Mouse (Mus musculus) urinary bladder, postnatal 14 days (tissue): ENCODE data around the gene Stx8.

Source experiments
- DNase-seq: peaks from one replicate; pipeline ENCODE4 v3.0.0; 2021; ENCODE audit warnings: low spot score

Stx8 gene

DNA sequence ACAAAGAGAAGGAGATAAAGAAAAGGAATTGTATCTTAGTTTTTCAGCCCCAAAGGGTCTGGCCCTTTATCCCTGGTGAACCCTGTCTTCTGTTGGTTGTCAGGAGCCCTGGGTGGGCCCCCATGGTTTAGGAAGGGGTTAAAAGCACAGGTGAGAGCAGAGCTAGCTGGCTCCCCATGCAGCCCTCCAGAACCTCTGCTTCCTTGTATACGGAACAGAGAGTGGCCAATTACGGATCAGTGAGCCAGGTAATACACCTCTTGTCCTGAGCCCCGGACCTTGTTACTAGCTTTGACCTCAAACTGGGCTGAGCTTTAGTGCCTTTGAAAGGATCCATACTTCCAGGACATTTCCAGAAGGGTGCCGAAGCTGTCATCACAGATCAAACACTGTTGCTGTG, 234.5 kb downstream of the Stx8 start:
- no peak for DNase-seq

GRCm38 (mm10) chr11:68201063-68201462, 235.1 kb downstream of the Stx8 start:
- DNase-seq, result no peak

- DNase-seq, result no peak
Observed at GRCm38 (mm10) chr11:68201811-68202459, 235.9 kb downstream of the Stx8 start.

DNA sequence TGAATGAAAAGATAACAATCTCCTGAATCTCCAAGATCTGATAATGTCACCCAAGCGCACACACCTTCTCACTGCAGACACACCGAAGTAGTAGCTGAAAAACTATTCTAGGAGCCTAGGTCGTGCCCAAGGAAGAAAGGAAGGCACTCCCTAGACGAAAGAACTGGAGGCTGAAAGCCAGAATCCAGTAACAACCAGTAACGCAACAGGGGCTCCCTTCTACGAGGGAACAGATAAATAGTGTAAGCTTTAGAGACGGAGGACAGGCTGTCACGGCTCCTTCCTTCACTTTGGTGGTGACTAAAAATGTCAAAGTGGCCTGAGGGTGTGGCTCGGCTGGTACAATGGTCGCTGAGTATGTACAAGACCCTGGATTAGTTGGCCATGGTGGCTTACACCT, 236.6 kb downstream of the Stx8 start:
- no peak for DNase-seq

DNA sequence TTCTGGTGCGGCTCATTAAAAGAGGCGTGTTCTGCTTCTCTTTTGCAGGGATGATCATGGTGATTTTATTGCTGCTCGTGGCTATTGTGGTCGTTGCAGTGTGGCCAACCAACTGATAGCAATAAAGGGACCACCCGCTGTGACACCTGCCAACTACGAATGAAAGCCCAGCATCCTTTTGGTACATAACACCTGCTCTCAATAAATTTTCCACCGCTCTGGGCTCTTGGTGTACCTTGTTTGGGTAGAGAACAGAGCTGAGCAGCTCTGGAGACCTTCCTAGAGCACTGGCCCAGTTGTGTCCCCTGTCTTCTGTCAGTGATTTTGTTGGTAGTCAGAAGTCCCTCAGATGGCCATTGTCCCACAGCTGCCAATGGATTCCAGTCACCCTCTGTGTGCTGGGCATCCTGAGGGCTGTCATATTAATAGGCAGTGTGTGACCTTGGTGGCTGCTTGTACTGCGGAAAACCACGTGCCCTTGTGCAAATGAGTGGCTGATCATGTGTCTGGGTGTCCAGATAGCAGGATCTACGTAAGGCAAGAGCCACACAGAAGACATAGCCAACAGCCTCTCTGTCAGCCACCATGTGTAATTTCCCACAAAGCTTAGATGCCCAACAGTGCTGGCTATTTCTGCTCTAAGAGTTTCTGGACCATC, 237.8 kb downstream of the Stx8 start:
- no peak for DNase-seq

DNA sequence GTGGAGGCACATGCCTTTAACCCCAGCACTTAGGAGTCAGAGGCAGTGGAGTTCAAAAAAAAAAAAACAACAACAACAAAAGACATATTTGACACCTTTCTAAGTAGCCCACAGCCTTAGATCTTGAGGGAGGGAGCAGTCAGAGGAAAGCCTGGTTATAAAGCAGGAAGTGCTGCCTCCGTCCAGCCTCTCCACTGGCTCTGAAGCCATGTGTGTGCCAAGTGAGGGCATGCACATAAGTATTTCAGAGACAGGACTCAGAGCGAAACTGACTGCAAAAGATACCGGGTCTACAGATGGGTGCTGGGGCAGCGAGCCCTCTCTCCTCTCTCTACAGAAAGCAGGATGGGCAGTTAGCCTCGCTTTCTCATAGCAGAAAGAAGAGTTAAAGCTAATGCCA, 238.4 kb downstream of the Stx8 start:
- DNase-seq, result no peak

DNA sequence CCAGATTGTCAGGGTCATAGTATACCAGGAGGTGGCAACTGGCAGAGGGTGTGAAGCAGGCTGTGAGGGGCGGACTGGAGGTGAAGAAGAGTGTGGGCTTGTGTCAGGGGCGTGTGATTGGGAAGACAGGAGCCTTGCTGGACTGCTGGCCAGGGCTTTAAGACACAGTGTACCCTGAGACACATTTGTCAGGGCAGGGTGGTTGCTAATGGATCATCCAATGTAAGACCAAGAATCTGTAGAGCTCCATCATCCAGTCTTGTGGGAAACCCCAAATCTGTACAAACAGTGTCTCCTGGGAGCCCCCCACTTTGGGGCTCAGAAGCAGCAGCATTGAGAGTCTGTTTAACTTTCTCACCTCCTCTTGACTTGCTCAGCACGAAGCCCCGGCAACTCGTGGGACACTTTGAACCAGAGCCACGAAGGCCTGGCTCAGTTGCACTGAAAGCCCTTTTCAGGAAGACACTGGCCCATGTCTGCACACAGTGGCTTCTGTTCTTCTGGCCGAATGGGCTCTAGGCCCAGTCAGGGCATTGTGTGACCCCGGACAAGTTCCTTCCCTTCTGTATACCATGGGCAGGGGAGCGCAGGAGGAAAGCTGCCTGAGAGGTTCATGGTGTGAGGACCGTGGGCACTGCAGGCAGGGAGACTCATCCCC, 239.7 kb downstream of the Stx8 start:
- no peak for DNase-seq

DNA sequence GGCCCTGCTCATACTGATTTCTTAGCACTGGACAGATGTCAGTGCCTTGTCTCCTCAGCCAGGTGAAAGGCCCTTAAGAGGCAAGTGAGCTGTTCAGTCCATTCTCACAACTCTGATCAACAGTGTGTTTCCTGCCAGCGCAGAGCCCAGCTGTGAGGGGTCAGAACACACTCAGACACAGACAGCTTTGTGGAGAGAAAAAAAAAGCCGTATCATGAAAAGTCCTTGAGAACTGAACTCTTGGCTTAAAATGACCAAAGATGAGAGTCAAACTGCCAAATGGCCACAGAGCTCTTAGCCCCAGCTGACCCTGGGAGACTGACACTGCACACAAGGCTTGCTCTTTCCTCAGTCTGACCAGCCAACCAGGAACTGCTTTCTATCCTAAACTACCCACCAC, 242.0 kb downstream of the Stx8 start:
- no peak for DNase-seq

- DNase-seq, result no peak
Observed at GRCm38 (mm10) chr11:68208582-68208981, 242.6 kb downstream of the Stx8 start.

- no peak for DNase-seq
Observed at GRCm38 (mm10) chr11:68209506-68209905, 243.5 kb downstream of the Stx8 start.

DNA sequence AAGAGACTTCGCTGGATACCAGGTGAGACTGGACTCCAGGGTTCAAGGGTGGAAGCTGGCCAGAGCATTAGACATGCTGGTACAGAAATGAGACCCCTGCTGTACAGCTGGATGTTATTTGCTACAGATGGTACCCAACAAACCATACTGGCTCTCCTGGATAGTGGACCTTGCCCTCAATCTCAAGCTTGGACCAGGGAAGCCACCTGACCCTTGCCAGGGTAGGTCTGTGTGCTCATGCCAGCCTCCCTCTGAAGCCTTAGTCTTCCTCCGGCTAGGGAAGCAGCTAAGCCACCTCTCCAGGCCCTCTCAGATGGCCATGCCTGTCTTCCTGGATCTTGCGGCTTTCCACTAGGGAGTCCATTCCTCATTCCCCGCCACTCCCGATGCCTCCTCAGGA, 244.7 kb downstream of the Stx8 start:
- DNase-seq, result no peak

- peak; percentile 49 for DNase-seq
Observed at GRCm38 (mm10) chr11:68211924-68212578, 246.1 kb downstream of the Stx8 start.

DNA sequence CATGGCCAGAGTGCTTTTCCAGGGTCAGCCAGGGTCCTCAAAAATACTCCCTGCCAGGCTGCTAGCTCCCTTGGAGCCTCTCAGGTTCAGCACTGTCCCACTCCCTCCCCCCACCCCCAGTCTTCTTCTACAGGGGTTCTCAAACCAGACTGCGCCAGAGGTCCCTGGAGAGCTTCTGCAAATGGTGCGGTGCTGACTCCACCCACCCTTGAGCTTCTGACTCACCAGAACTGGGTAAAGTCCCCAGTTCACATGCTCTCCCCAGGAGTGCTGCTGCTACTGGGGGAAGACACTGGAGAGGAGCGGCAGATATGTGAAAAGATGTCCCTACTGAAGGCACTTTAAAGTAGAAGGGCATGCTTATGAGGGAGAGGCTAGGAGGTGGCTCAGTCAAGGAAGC, 247.9 kb downstream of the Stx8 start:
- DNase-seq, result no peak

DNA sequence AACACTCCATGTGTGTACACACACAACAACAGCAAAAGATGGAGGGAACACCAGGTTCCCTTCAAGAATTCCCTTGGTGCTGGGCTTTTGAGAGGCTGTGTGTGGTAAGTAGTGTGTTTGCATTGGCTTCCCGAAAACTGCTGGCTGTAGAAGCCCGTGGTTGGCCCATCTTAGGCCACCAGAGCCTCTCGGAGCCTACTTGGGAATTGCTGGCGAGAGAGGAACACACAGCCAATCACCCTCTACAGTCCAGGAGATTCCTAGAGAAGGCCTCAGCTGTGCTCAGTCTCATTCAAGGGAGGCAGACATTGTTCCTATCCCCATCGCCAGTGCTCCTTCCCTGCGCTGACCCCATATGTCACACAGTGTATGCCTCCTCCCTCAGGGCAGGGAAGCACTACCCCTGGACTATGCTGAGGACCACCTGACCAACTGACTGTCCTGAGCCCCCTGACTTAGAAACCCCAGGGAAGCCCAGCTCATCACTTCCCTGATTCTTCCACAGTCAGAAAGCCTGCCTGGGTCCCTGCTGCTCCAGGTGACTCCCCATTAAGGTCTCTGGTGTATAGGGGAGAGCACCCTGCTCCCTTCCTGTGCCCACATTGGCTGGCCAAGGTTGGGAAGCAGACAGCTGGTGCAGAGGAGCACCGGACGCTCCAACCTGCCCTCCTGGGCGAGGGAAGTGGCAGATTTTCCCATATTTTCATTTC, 248.7 kb downstream of the Stx8 start:
- no peak for DNase-seq

- DNase-seq, result no peak
Observed at GRCm38 (mm10) chr11:68215206-68215912, 249.4 kb downstream of the Stx8 start.

GRCm38 (mm10) chr11:68216041-68216440, 250.0 kb downstream of the Stx8 start:
- DNase-seq, result no peak

- DNase-seq, result no peak
Observed at GRCm38 (mm10) chr11:68220733-68221132, 254.7 kb downstream of the Stx8 start.

- no peak for DNase-seq
Observed at GRCm38 (mm10) chr11:68222209-68222608, 256.2 kb downstream of the Stx8 start.

- no peak for DNase-seq
Observed at GRCm38 (mm10) chr11:68223143-68223542, 257.1 kb downstream of the Stx8 start.

GRCm38 (mm10) chr11:68226654-68227057, 260.7 kb downstream of the Stx8 start:
- no peak for DNase-seq

DNA sequence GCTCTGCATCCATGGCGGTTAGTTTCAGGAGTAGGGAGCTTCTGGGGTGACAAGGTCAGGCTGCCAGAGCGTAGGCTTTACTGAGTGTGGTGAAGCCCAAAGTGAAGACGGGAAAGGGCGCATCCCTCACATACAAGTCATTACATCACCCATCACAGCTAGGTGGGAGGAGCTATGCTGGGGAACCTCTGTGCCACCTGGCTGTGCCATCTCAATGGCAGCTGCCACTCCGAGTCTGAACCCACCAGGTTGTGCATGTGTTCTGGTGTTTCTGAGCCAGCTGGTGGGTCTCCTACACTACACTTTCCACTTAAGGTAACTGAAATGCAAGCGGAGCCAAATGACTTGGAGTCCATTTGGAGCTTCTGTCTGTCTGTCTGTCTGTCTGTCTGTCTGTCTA, 261.8 kb downstream of the Stx8 start:
- DNase-seq, result no peak
